ENCODE assay signal across 8 mouse cellular contexts in the genomic region with DNA sequence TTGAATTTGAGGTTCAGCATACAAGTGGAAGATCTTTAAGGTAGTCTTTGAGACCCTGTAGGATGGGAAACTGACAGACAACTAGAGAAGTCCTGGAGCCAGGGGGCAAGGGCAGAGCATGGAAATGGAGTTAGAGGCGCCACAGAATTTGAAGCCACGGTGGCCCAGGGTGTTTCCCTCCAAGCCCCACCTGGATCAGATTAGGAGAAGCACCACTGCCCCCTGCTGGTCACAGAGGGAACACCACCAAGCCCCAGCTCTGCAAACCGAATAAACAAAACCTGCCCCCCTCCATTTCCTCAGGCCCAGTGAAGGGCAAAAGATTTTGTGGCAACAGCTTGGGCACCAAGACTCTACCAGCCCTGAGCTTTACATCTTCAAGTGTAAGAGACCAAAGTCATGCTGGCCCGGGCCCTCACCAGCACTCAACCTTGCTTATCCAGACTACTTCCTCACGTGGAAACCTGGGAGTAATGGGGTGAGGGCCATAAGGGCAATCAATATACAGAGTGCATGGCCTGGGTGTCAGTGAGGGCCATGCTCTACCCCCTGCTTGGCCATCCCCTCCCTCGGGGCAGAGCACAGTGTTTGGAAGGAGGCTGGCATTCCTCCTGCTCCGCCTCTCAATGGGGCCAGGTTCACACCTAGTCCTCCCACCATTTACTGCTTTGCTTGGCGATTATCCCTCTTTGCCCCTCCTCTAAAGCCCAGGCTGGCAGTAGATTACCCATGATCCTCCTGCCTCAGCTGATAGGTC. TPM values are rescaled to one million over a fixed set of nuclear protein-coding genes. Genes with fewer than 3 reads are reported as not detected.
DNase-seq lines count a peak whose midpoint lies in the region; ATAC-seq lines count a peak whose summit lies in the region.

No protein-coding gene starts in this region.

- peaks cover 6% of the 10 kb centered on the region for H3K36me3 ChIP-seq in forebrain, embryonic 12.5 days (replicated peaks)
- peaks cover 37% of the 10 kb centered on the region; the same call in 1 of the 2 replicates for H3K36me3 ChIP-seq in hindbrain, embryonic 14.5 days (replicated peaks; ENCODE audit: control insufficient read depth, insufficient read depth)

- intact Hi-C loops in left cerebral cortex, postnatal 25 days (cut with DNase I) = loop anchor here (2.0 kb wide), 1 partner anchor 51 kb away; no protein-coding TSS in a partner anchor

- ATAC-seq in forebrain, embryonic 12.5 days (ENCODE audit: low FRiP score) = peak; percentile 57
- ATAC-seq in hindbrain, embryonic 14.5 days (ENCODE audit: low FRiP score) = peak; percentile 18
- ATAC-seq in megakaryocyte-erythroid progenitor cell, adult 5-6 weeks (replicated peaks; ENCODE audit: low FRiP score, low TSS enrichment, poor library complexity, severe bottlenecking) = peak; percentile 73

- peak overlapping the region; percentile 81 for H3K27ac ChIP-seq in forebrain, embryonic 12.5 days
- H3K27ac ChIP-seq in hindbrain, embryonic 14.5 days = peak overlapping the region; percentile 84

- H3K4me1 ChIP-seq in forebrain, embryonic 12.5 days = peaks cover 50% of the 10 kb centered on the region
- H3K4me1 ChIP-seq in hindbrain, embryonic 14.5 days (replicated peaks; ENCODE audit: control insufficient read depth, insufficient read depth, low read length) = peaks cover 37% of the 10 kb centered on the region

- H3K4me3 ChIP-seq in forebrain, embryonic 12.5 days (replicated peaks) = no peak overlapping the region
- no peak overlapping the region for H3K4me3 ChIP-seq in hindbrain, embryonic 14.5 days (replicated peaks; ENCODE audit: low read length)

- peak overlapping the region; percentile 50 for H3K9ac ChIP-seq in forebrain, embryonic 12.5 days
- H3K9ac ChIP-seq in hindbrain, embryonic 14.5 days = peak overlapping the region; percentile 47

- peaks cover 7% of the 10 kb centered on the region; the same call in 1 of the 2 replicates for H3K27me3 ChIP-seq in forebrain, embryonic 12.5 days
- H3K27me3 ChIP-seq in hindbrain, embryonic 14.5 days (ENCODE audit: control insufficient read depth, insufficient read depth, low read length) = no peaks in the 10 kb centered on the region

- DNase-seq in layer of hippocampus, adult 11-12 months (ENCODE audit: low spot score) = peak; percentile 78
- DNase-seq in layer of hippocampus, adult 9-10 months (ENCODE audit: low spot score) = no peak
- DNase-seq in c-Kit-positive CD71-positive TER-119-positive erythroid progenitor cells, embryonic 14.5 days (ENCODE audit: low spot score) = peak; percentile 74
- peak; percentile 86 for DNase-seq in hindbrain, embryonic 14.5 days (ENCODE audit: low spot score)
- peak; percentile 63 to 70 for DNase-seq in left cerebral cortex, postnatal 25 days (ENCODE audit: low spot score in 2 of 2)
- DNase-seq in spleen, postnatal 10 days (ENCODE audit: low spot score in 2 of 2) = peak; percentile 65 to 86

- H3K4me2 ChIP-seq in forebrain, embryonic 12.5 days = peak overlapping the region; percentile 28; the same call in 1 of the 2 replicates
- peak overlapping the region; percentile 34 for H3K4me2 ChIP-seq in hindbrain, embryonic 14.5 days (replicated peaks)

- 22% methylated on average over 8 of the region's 8 CpGs for WGBS in forebrain, embryonic 12.5 days
- 23% methylated on average over 8 of the region's 8 CpGs for WGBS in hindbrain, embryonic 14.5 days

- H3K9me3 ChIP-seq in forebrain, embryonic 12.5 days = no peaks in the 10 kb centered on the region
- no peaks in the 10 kb centered on the region for H3K9me3 ChIP-seq in hindbrain, embryonic 14.5 days (ENCODE audit: control insufficient read depth, low read length)

RNA-seq across cellular contexts. Expression of a gene that starts 12.7 kb away (rescaled TPM):
- polyA plus RNA-seq in forebrain, embryonic 12.5 days (2016; fragmentation: Nextera tagmentation; extraction: Ambion mirVana) = 26.3 and 28.1 TPM in 2 replicates
- 17.8 and 21.5 TPM in 2 replicates for polyA plus RNA-seq in hindbrain, embryonic 14.5 days (2014; fragmentation: Nextera tagmentation; extraction: Ambion mirVana)
- 10 to 100 TPM; 37.5 to 47.1 TPM for total RNA-seq in left cerebral cortex, postnatal 25 days (2021)
- 5.6 and 7.8 TPM in 2 replicates for total RNA-seq in megakaryocyte-erythroid progenitor cell, adult 5-6 weeks (2014; fragmentation: Nextera tagmentation)
- total RNA-seq in megakaryocyte-erythroid progenitor cell, adult 5-6 weeks (2017) = 0.19 and 1.4 TPM in 2 replicates

RNA-seq across cellular contexts. Expression of a gene that starts 15.2 kb away (rescaled TPM):
- 32.0 and 33.0 TPM in 2 replicates for polyA plus RNA-seq in forebrain, embryonic 12.5 days (2016; fragmentation: Nextera tagmentation; extraction: Ambion mirVana)
- 30.4 and 30.7 TPM in 2 replicates for polyA plus RNA-seq in hindbrain, embryonic 14.5 days (2014; fragmentation: Nextera tagmentation; extraction: Ambion mirVana)
- total RNA-seq in left cerebral cortex, postnatal 25 days (2021) = 10 to 100 TPM; 23.8 to 25.0 TPM
- total RNA-seq in megakaryocyte-erythroid progenitor cell, adult 5-6 weeks (2014; fragmentation: Nextera tagmentation) = 9.2 and 10.4 TPM in 2 replicates
- 5.1 and 6.4 TPM in 2 replicates for total RNA-seq in megakaryocyte-erythroid progenitor cell, adult 5-6 weeks (2017)

RNA-seq across cellular contexts. Expression of a gene that starts 27.0 kb away (rescaled TPM):
- 10.2 and 11.4 TPM in 2 replicates for polyA plus RNA-seq in forebrain, embryonic 12.5 days (2016; fragmentation: Nextera tagmentation; extraction: Ambion mirVana)
- polyA plus RNA-seq in hindbrain, embryonic 14.5 days (2014; fragmentation: Nextera tagmentation; extraction: Ambion mirVana) = 6.3 and 8.6 TPM in 2 replicates
- 10 to 100 TPM; 10.3 to 11.3 TPM for total RNA-seq in left cerebral cortex, postnatal 25 days (2021)
- total RNA-seq in megakaryocyte-erythroid progenitor cell, adult 5-6 weeks (2014; fragmentation: Nextera tagmentation) = 66.7 and 109 TPM in 2 replicates
- total RNA-seq in megakaryocyte-erythroid progenitor cell, adult 5-6 weeks (2017) = 13.3 and 27.0 TPM in 2 replicates

RNA-seq across cellular contexts. Expression of a gene that starts 37.3 kb away (rescaled TPM):
- polyA plus RNA-seq in forebrain, embryonic 12.5 days (2016; fragmentation: Nextera tagmentation; extraction: Ambion mirVana) = 9.0 and 9.4 TPM in 2 replicates
- 35.4 and 42.7 TPM in 2 replicates for polyA plus RNA-seq in hindbrain, embryonic 14.5 days (2014; fragmentation: Nextera tagmentation; extraction: Ambion mirVana)
- 100 to 1,000 TPM; 317 to 338 TPM for total RNA-seq in left cerebral cortex, postnatal 25 days (2021)
- not detected in 2 replicates for total RNA-seq in megakaryocyte-erythroid progenitor cell, adult 5-6 weeks (2014; fragmentation: Nextera tagmentation)
- total RNA-seq in megakaryocyte-erythroid progenitor cell, adult 5-6 weeks (2017) = 0.05 TPM in 1 of 2 replicates, not detected in the other

Comparison
In these comparisons a context has a peak if more than half of its experiments do, and no peak if none do; other contexts are left out.
1. ATAC-seq: peak in every context shown above with its lines; median percentile 73 in megakaryocyte-erythroid progenitor cell, adult 5-6 weeks; 57 in forebrain, embryonic 12.5 days; 18 in hindbrain, embryonic 14.5 days.
2. RNA of a gene that starts 12.7 kb away (total RNA-seq): 37.5 to 47.1 TPM in left cerebral cortex, postnatal 25 days; 0.19 to 7.8 TPM in megakaryocyte-erythroid progenitor cell, adult 5-6 weeks; every median in the first group is over 4 times any median in the second.